Mouse (Mus musculus) liver, adult 2 months (tissue): ENCODE measurements around the gene Dnpep. TPM values are rescaled to one million over a fixed set of nuclear protein-coding genes. Genes with fewer than 3 reads are reported as not detected.

Source experiments
- DNase-seq: peaks from one replicate; pipeline ENCODE4 v3.0.0-alpha.2; 2011; ENCODE audit warnings: low read depth, low spot score; ENCODE audit errors: extremely low read depth
- H3K27ac ChIP-seq: fragments of 200-500 bp; replicated peaks from 2 replicates; pipeline ENCODE4 v1.5.1; 2012; ENCODE audit warnings: low read depth, mild to moderate bottlenecking, control low read depth, inconsistent platforms, low read length; ENCODE audit not compliant: insufficient read depth
- H3K27me3 ChIP-seq: fragments of 200-500 bp; 2 replicates; pipeline ENCODE4 v1.6.1; 2012; ENCODE audit warnings: mild to moderate bottlenecking, moderate library complexity, low read length, inconsistent platforms; ENCODE audit not compliant: control insufficient read depth, insufficient read depth
- H3K36me3 ChIP-seq: fragments of 200-500 bp; 2 replicates; pipeline ENCODE4 v1.6.1; 2012; ENCODE audit warnings: low read length, inconsistent platforms; ENCODE audit not compliant: control insufficient read depth, insufficient read depth
- H3K4me1 ChIP-seq: fragments of 200-500 bp; 2 replicates; pipeline ENCODE4 v1.6.1; 2011; ENCODE audit warnings: low read length; ENCODE audit not compliant: control insufficient read depth, insufficient read depth
- H3K4me3 ChIP-seq: fragments of 200-500 bp; 2 replicates; pipeline ENCODE4 v1.5.1; 2011; ENCODE audit warnings: low read depth, mild to moderate bottlenecking, control low read depth, low read length, moderate library complexity; ENCODE audit not compliant: insufficient read depth
- H3K79me2 ChIP-seq: fragments of 200-500 bp; 2 replicates; pipeline ENCODE4 v1.6.1; 2012; ENCODE audit warnings: inconsistent platforms, mild to moderate bottlenecking, low read length, moderate library complexity; ENCODE audit not compliant: control insufficient read depth, insufficient read depth
- H3K9ac ChIP-seq: fragments of 200-500 bp; 2 replicates; pipeline ENCODE4 v1.6.1; 2012; ENCODE audit warnings: low read depth, mild to moderate bottlenecking, control low read depth, inconsistent platforms, low read length
- CTCF ChIP-seq: fragments of 200-500 bp; IDR thresholded peaks from 2 replicates; pipeline ENCODE4 v1.5.1; 2011; ENCODE audit warnings: low read depth, low read length, control low read depth
- POLR2A ChIP-seq: fragments of 200-500 bp; IDR thresholded peaks from 2 replicates; pipeline ENCODE4 v1.6.1; 2011; ENCODE audit warnings: low read length, control low read depth; ENCODE audit not compliant: insufficient read depth; ENCODE audit errors: extremely low read depth
- WGBS: fragments of 180-500 bp; shearing (Covaris S2); methylation state at CpG from one replicate; pipeline ENCODE4 v1.1.7; 2018; 5-methylcytosine and 5-hydroxymethylcytosine counted together
- polyA plus RNA-seq: library from polyadenylated mRNA; depleted of rRNA; stranded (reverse); fragments of >200 nt; gene quantifications from 2 replicates; pipeline ENCODE4 v1.2.3, GENCODE M21; 2012
- total RNA-seq: library from RNA; depleted of rRNA; stranded (reverse); fragments of >200 nt; gene quantifications from 2 replicates; pipeline ENCODE4 v1.2.3, GENCODE M21; 2014

The Dnpep gene
- total and polyA plus RNA-seq, 2 experiments = 89.8 to 111 TPM

GRCm38 (mm10) chr1:75318736-75319135, 946 bp upstream of the Dnpep start:
- WGBS = 94% methylated on average over 4 of the region's 4 CpGs
- no peaks in the 10 kb centered on the region for H3K27me3 ChIP-seq
- peaks cover 8% of the 10 kb centered on the region; the same call in 1 of the 2 replicates for H3K4me1 ChIP-seq
- H3K36me3 ChIP-seq = no peaks in the 10 kb centered on the region
- H3K9ac ChIP-seq = no peak overlapping the region
- TF ChIP-seq CTCF = no peak
- no peak for TF ChIP-seq POLR2A
- H3K79me2 ChIP-seq = no peaks in the 10 kb centered on the region; the same call in 1 of the 2 replicates
- DNase-seq = no peak
- no peak overlapping the region for H3K27ac ChIP-seq
- no peak overlapping the region for H3K4me3 ChIP-seq

- H3K4me1 ChIP-seq = peaks cover 8% of the 10 kb centered on the region; the same call in 1 of the 2 replicates
- no peak for DNase-seq
- no peaks in the 10 kb centered on the region for H3K27me3 ChIP-seq
- no peak overlapping the region for H3K27ac ChIP-seq
- no peak overlapping the region for H3K9ac ChIP-seq
- WGBS = 71% methylated on average over 3 of the region's 3 CpGs
- no peaks in the 10 kb centered on the region for H3K36me3 ChIP-seq
- no peaks in the 10 kb centered on the region; the same call in 1 of the 2 replicates for H3K79me2 ChIP-seq
- TF ChIP-seq POLR2A (no peak), CTCF (no peak)
- no peak overlapping the region for H3K4me3 ChIP-seq
Observed at GRCm38 (mm10) chr1:75318301-75318700, 511 bp upstream of the Dnpep start.

GRCm38 (mm10) chr1:75316861-75317240, 939 bp downstream of the Dnpep start:
- peaks cover 8% of the 10 kb centered on the region; the same call in 1 of the 2 replicates for H3K4me1 ChIP-seq
- H3K9ac ChIP-seq = peak overlapping the region; percentile 83
- TF ChIP-seq POLR2A (peak; percentile 74), CTCF (no peak)
- peak; percentile 82 for DNase-seq
- peak overlapping the region; percentile 73 for H3K4me3 ChIP-seq
- no peaks in the 10 kb centered on the region; the same call in 1 of the 2 replicates for H3K79me2 ChIP-seq
- peak overlapping the region; percentile 88 for H3K27ac ChIP-seq
- peaks cover 6% of the 10 kb centered on the region; the same call in 1 of the 2 replicates for H3K36me3 ChIP-seq
- H3K27me3 ChIP-seq = no peaks in the 10 kb centered on the region
- WGBS = 0% methylated on average over 20 of the region's 20 CpGs

- Histone ChIP-seq H3K36me3 (peaks cover 15% of the 10 kb centered on the region; the same call in 1 of the 2 replicates), H3K27me3 (no peaks in the 10 kb centered on the region), H3K79me2 (no peaks in the 10 kb centered on the region; the same call in 1 of the 2 replicates), H3K27ac (no peak overlapping the region), H3K4me3 (peak overlapping the region; percentile 73), H3K9ac (peak overlapping the region; percentile 83), H3K4me1 (peaks cover 8% of the 10 kb centered on the region; the same call in 1 of the 2 replicates)
- no peak for DNase-seq
- no peak for TF ChIP-seq CTCF
- no peak for TF ChIP-seq POLR2A
- 84% methylated on average over 29 of the region's 29 CpGs for WGBS
Observed at GRCm38 (mm10) chr1:75315456-75316365, 2.1 kb downstream of the Dnpep start.

GRCm38 (mm10) chr1:75315011-75315410, 2.8 kb downstream of the Dnpep start:
- H3K4me1 ChIP-seq = peaks cover 8% of the 10 kb centered on the region; the same call in 1 of the 2 replicates
- H3K27ac ChIP-seq = no peak overlapping the region
- TF ChIP-seq CTCF (no peak), POLR2A (no peak)
- WGBS = 93% methylated on average over 6 of the region's 6 CpGs
- no peaks in the 10 kb centered on the region for H3K27me3 ChIP-seq
- peaks cover 19% of the 10 kb centered on the region; the same call in 1 of the 2 replicates for H3K36me3 ChIP-seq
- no peak overlapping the region for H3K4me3 ChIP-seq
- H3K9ac ChIP-seq = no peak overlapping the region
- no peaks in the 10 kb centered on the region; the same call in 1 of the 2 replicates for H3K79me2 ChIP-seq
- DNase-seq = no peak

GRCm38 (mm10) chr1:75311694-75312093, 6.1 kb downstream of the Dnpep start:
- H3K27ac ChIP-seq = no peak overlapping the region
- 79% methylated on average over 6 of the region's 6 CpGs for WGBS
- DNase-seq = no peak
- H3K79me2 ChIP-seq = no peaks in the 10 kb centered on the region; the same call in 1 of the 2 replicates
- no peak for TF ChIP-seq CTCF
- TF ChIP-seq POLR2A = no peak
- no peaks in the 10 kb centered on the region for H3K27me3 ChIP-seq
- H3K36me3 ChIP-seq = peaks cover 28% of the 10 kb centered on the region; the same call in 1 of the 2 replicates
- no peak overlapping the region for H3K9ac ChIP-seq
- peaks cover 8% of the 10 kb centered on the region; the same call in 1 of the 2 replicates for H3K4me1 ChIP-seq
- H3K4me3 ChIP-seq = no peak overlapping the region
